Mouse (Mus musculus): ENCODE results near the gene Foxn2. TPM values are rescaled to one million over a fixed set of nuclear protein-coding genes. Genes with fewer than 3 reads are reported as not detected.

Foxn2 gene
- polyA plus RNA-seq, 1 experiment = 35.4 TPM

- Histone ChIP-seq H3K4me3 (ENCODE audit: low read depth, low read length) (no peak overlapping the region), H3K9ac (ENCODE audit: low read depth, poor library complexity, severe bottlenecking) (no peak overlapping the region), H3K9me3 (replicated peaks; ENCODE audit: control insufficient read depth, insufficient read depth, low read length, poor library complexity, severe bottlenecking) (no peaks in the 10 kb centered on the region), H3K4me1 (ENCODE audit: control insufficient read depth, insufficient read depth, low read length) (no peaks in the 10 kb centered on the region), H3K27ac (ENCODE audit: insufficient read depth, low read length) (no peak overlapping the region), H3K27me3 (ENCODE audit: control insufficient read depth, insufficient read depth, low read length, poor library complexity, severe bottlenecking) (no peaks in the 10 kb centered on the region), H3K36me3 (ENCODE audit: control insufficient read depth, insufficient read depth, low read length, poor library complexity, severe bottlenecking) (no peaks in the 10 kb centered on the region)
- TF ChIP-seq EP300 (IDR thresholded peaks at IDR 0.05; ENCODE audit: insufficient read depth, low read depth, low read length) (no peak), CTCF (IDR thresholded peaks at IDR 0.05; ENCODE audit: low read depth, low read length) (no peak), POLR2A (IDR thresholded peaks at IDR 0.05; ENCODE audit: insufficient read depth, low read length) (no peak)
Observed at GRCm38 (mm10) chr17:88442661-88443060, 2.1 kb downstream of the Foxn2 start.

GRCm38 (mm10) chr17:88443186-88443585, 2.7 kb downstream of the Foxn2 start:
- Histone ChIP-seq H3K4me1 (ENCODE audit: control insufficient read depth, insufficient read depth, low read length) (peaks cover 2% of the 10 kb centered on the region), H3K36me3 (ENCODE audit: control insufficient read depth, insufficient read depth, low read length, poor library complexity, severe bottlenecking) (no peaks in the 10 kb centered on the region), H3K4me3 (ENCODE audit: low read depth, low read length) (no peak overlapping the region), H3K27ac (ENCODE audit: insufficient read depth, low read length) (no peak overlapping the region), H3K9ac (ENCODE audit: low read depth, poor library complexity, severe bottlenecking) (no peak overlapping the region), H3K9me3 (replicated peaks; ENCODE audit: control insufficient read depth, insufficient read depth, low read length, poor library complexity, severe bottlenecking) (no peaks in the 10 kb centered on the region), H3K27me3 (ENCODE audit: control insufficient read depth, insufficient read depth, low read length, poor library complexity, severe bottlenecking) (no peaks in the 10 kb centered on the region)
- TF ChIP-seq CTCF (IDR thresholded peaks at IDR 0.05; ENCODE audit: low read depth, low read length) (no peak), EP300 (IDR thresholded peaks at IDR 0.05; ENCODE audit: insufficient read depth, low read depth, low read length) (no peak), POLR2A (IDR thresholded peaks at IDR 0.05; ENCODE audit: insufficient read depth, low read length) (no peak)

DNA sequence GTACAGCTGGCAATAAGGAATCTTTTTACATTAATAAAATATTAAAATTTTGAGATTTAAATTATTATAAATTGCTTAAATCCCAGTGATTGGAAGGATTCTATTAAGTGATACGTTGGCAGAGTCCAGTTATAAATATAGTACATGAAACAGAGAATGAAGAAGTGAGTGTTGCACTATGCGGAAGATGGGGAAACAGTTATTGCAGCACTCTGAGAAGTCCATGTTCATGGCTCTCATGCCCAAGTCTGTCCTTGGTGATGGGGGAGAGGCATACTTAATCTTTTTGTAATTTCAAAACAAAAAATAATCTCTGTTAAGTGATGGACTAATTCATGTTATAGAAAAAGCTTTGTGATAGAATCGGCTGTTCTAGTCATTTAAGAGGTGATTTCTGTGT, 17.6 kb downstream of the Foxn2 start:
- TF ChIP-seq POLR2A (IDR thresholded peaks at IDR 0.05; ENCODE audit: insufficient read depth, low read length) (no peak), CTCF (IDR thresholded peaks at IDR 0.05; ENCODE audit: low read depth, low read length) (no peak), EP300 (IDR thresholded peaks at IDR 0.05; ENCODE audit: insufficient read depth, low read depth, low read length) (no peak)
- H3K4me1 ChIP-seq (ENCODE audit: control insufficient read depth, insufficient read depth, low read length) = no peaks in the 10 kb centered on the region
- no peak overlapping the region for H3K9ac ChIP-seq (ENCODE audit: low read depth, poor library complexity, severe bottlenecking)
- H3K4me3 ChIP-seq (ENCODE audit: low read depth, low read length) = no peak overlapping the region
- no peak overlapping the region for H3K27ac ChIP-seq (ENCODE audit: insufficient read depth, low read length)
- no peaks in the 10 kb centered on the region for H3K27me3 ChIP-seq (ENCODE audit: control insufficient read depth, insufficient read depth, low read length, poor library complexity, severe bottlenecking)
- peaks cover 5% of the 10 kb centered on the region for H3K36me3 ChIP-seq (ENCODE audit: control insufficient read depth, insufficient read depth, low read length, poor library complexity, severe bottlenecking)
- H3K9me3 ChIP-seq (replicated peaks; ENCODE audit: control insufficient read depth, insufficient read depth, low read length, poor library complexity, severe bottlenecking) = no peaks in the 10 kb centered on the region

DNA sequence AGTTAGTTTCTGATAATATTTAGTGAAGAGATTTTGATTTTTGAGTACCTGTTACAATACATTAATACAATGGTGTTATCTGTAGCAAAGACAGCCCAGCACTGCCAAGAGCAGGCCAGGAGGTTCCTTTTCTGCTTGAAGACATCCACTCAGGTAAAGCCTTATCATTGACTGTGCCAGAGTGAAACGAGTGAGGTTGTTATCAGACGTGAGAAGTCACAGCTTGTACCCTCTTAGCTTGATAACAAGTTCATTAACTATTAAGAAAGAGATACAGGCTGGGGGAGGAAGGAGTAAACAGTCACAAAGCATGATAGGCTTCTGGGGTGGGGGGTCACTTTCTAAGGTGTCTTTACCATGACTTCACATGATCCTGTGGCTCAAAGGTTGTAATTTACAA, 19.0 kb downstream of the Foxn2 start:
- no peaks in the 10 kb centered on the region for H3K27me3 ChIP-seq (ENCODE audit: control insufficient read depth, insufficient read depth, low read length, poor library complexity, severe bottlenecking)
- H3K9me3 ChIP-seq (replicated peaks; ENCODE audit: control insufficient read depth, insufficient read depth, low read length, poor library complexity, severe bottlenecking) = no peaks in the 10 kb centered on the region
- H3K4me1 ChIP-seq (ENCODE audit: control insufficient read depth, insufficient read depth, low read length) = no peaks in the 10 kb centered on the region

DNA sequence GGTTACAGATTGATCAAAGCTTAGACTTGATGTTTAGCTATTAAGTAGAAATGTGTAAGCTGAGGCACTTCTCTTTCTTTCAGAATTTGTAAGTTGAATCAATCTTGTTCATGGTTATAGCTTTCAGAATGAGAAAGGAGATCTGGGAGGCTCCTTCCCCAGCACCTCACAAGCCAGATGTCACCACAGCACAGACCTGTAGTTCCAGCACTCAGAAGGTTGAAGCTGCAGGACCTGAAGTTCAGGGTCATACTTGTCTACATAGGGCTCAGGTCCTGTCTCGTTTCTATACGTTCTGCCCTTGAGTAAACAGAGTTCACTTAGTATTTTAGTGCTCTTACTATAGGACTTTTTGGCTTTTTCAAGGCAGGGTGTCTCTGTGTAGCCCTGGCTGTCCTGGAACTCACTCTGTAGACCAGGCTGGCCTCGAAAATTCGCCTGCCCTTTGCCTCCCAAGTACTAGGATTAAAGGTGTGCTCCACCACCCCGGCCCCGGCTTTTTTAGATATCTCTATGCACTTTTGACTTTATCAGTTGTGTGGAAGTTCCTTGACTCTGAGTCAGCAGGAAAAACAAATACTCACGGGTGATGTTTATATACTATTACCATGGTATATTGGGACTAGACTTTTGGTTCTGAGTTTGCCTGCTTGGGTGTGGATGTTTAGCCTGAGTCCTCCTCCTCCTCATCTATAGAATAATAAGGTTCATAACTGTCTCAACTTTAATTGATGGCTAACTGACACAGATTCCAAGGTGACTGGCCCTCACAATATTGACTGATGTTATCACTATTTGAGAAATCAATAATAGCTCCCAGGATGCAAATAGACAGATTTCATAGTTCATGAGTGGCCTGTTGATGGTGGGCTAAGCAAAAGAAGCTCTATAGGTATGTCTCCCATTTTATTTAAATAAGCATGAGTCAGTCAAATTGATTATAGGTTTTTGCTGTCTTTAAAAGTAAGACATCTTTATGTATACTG, 19.7 kb downstream of the Foxn2 start:
- no peak overlapping the region for H3K9ac ChIP-seq (ENCODE audit: low read depth, poor library complexity, severe bottlenecking)
- no peak overlapping the region for H3K27ac ChIP-seq (ENCODE audit: insufficient read depth, low read length)
- H3K9me3 ChIP-seq (replicated peaks; ENCODE audit: control insufficient read depth, insufficient read depth, low read length, poor library complexity, severe bottlenecking) = no peaks in the 10 kb centered on the region
- no peak overlapping the region for H3K4me3 ChIP-seq (ENCODE audit: low read depth, low read length)
- TF ChIP-seq POLR2A (IDR thresholded peaks at IDR 0.05; ENCODE audit: insufficient read depth, low read length) (no peak), EP300 (IDR thresholded peaks at IDR 0.05; ENCODE audit: insufficient read depth, low read depth, low read length) (no peak), CTCF (IDR thresholded peaks at IDR 0.05; ENCODE audit: low read depth, low read length) (no peak)
- no peaks in the 10 kb centered on the region for H3K4me1 ChIP-seq (ENCODE audit: control insufficient read depth, insufficient read depth, low read length)
- peaks cover 8% of the 10 kb centered on the region for H3K36me3 ChIP-seq (ENCODE audit: control insufficient read depth, insufficient read depth, low read length, poor library complexity, severe bottlenecking)
- no peaks in the 10 kb centered on the region for H3K27me3 ChIP-seq (ENCODE audit: control insufficient read depth, insufficient read depth, low read length, poor library complexity, severe bottlenecking)

More for the DNA sequence above, 19.0 kb downstream of the Foxn2 start:
- H3K9ac ChIP-seq (ENCODE audit: low read depth, poor library complexity, severe bottlenecking) = no peak overlapping the region
- H3K36me3 ChIP-seq (ENCODE audit: control insufficient read depth, insufficient read depth, low read length, poor library complexity, severe bottlenecking) = peaks cover 6% of the 10 kb centered on the region
- no peak for TF ChIP-seq CTCF (IDR thresholded peaks at IDR 0.05; ENCODE audit: low read depth, low read length)
- no peak for TF ChIP-seq POLR2A (IDR thresholded peaks at IDR 0.05; ENCODE audit: insufficient read depth, low read length)
- TF ChIP-seq EP300 (IDR thresholded peaks at IDR 0.05; ENCODE audit: insufficient read depth, low read depth, low read length) = no peak
- no peak overlapping the region for H3K4me3 ChIP-seq (ENCODE audit: low read depth, low read length)
- no peak overlapping the region for H3K27ac ChIP-seq (ENCODE audit: insufficient read depth, low read length)

DNA sequence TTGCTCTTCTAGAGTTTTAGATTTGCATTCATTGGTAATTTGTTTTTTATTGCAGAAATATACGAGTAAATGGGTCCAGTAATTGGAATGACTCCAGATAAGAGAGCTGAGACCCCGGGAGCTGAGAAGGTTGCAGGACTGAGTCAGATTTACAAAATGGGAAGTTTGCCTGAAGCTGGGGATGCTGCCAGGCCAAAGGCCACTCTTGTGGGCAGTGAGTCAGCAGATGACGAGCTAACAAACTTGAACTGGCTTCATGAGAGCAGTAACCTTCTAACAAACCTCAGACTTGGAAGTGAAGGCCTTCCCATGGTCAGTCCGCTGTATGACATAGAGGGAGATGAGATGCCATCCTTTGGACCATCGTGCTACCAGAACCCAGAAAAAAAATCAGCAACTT, 22.1 kb downstream of the Foxn2 start:
- no peak for TF ChIP-seq EP300 (IDR thresholded peaks at IDR 0.05; ENCODE audit: insufficient read depth, low read depth, low read length)
- no peak for TF ChIP-seq POLR2A (IDR thresholded peaks at IDR 0.05; ENCODE audit: insufficient read depth, low read length)
- TF ChIP-seq CTCF (IDR thresholded peaks at IDR 0.05; ENCODE audit: low read depth, low read length) = no peak

More for the DNA sequence above, 22.1 kb downstream of the Foxn2 start:
- Histone ChIP-seq H3K4me1 (ENCODE audit: control insufficient read depth, insufficient read depth, low read length) (no peaks in the 10 kb centered on the region), H3K27me3 (ENCODE audit: control insufficient read depth, insufficient read depth, low read length, poor library complexity, severe bottlenecking) (no peaks in the 10 kb centered on the region), H3K27ac (ENCODE audit: insufficient read depth, low read length) (no peak overlapping the region), H3K4me3 (ENCODE audit: low read depth, low read length) (no peak overlapping the region), H3K36me3 (ENCODE audit: control insufficient read depth, insufficient read depth, low read length, poor library complexity, severe bottlenecking) (peaks cover 15% of the 10 kb centered on the region), H3K9me3 (replicated peaks; ENCODE audit: control insufficient read depth, insufficient read depth, low read length, poor library complexity, severe bottlenecking) (peaks cover 5% of the 10 kb centered on the region), H3K9ac (ENCODE audit: low read depth, poor library complexity, severe bottlenecking) (no peak overlapping the region)
